Mouse (Mus musculus): ENCODE measurements around the gene Gm13271.
"Not testable (repeated sequence)": the region's sequence is repeated elsewhere in the genome, so short reads cannot be mapped to it uniquely, and the experiment has no call there.

DNA sequence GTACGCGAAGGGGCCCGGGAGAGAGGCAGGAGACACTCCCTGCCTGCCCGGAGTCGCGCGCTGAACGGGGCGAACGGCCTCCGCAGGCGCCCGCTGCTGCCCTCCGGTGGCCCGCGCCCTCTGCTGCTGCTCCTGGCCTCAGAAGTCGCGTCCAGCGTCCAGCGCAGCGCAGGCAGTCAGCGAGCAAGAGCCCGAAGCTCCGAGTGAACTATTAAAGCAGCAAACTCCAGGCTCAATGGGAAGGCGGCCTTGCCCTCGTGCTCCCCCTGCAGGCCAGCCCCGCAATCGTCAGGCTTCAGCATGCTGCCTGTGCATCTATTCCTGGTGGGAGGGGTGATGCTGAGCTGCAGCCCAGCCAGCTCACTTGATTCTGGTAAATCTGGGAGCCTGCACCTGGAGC lies 36.6 kb downstream of the Gm13271 start, which contains the start of gene Gm13278:
- not testable (repeated sequence) for TF ChIP-seq CTCF (IDR thresholded peaks at IDR 0.05; ENCODE audit: control insufficient read depth, insufficient read depth, insufficient read length); MAX (IDR thresholded peaks at IDR 0.05); USF1 (IDR thresholded peaks at IDR 0.05; ENCODE audit: low read depth); MYOD1 (IDR thresholded peaks at IDR 0.05; ENCODE audit: control insufficient read depth, insufficient read length, low read depth); CEBPB (IDR thresholded peaks at IDR 0.05; ENCODE audit: low read depth); MYOG (IDR thresholded peaks at IDR 0.05; ENCODE audit: control insufficient read depth, extremely low read depth, insufficient read length); FOSL1 (IDR thresholded peaks at IDR 0.05; ENCODE audit: insufficient read depth, low read length, poor library complexity, severe bottlenecking)
